Mouse (Mus musculus) liver, postnatal 0 days (tissue): ENCODE measurements around the gene Madd.

Experiments
- CTCF ChIP-seq: sonication (generic); IDR thresholded peaks from 2 replicates; pipeline ENCODE4 v1.5.1; 2016; ENCODE audit warnings: antibody characterized with exemption, low read depth
- EP300 ChIP-seq: IDR thresholded peaks from 2 replicates; pipeline ENCODE4 v1.6.1; 2016; ENCODE audit warnings: antibody characterized with exemption, low read depth, mild to moderate bottlenecking

DNA sequence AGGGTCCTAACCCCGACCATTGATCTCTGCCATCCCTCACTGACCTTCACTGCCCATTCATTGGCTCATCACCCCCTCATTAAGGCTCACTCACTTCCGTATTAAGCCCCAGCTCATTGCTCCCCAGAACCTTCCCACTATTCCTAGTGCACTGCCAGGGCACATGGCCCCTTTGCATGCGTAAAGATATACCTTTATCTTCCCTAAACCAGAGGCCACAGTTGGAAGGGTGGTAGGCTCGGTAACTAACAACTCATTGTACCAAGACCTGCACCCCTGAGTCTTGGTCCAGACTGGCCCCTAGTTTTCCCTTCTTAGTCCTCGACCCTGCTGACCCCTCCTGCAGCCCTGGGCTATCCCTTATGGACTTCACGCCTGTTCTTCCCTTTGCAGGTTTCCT, 69.8 kb downstream of the Madd start:
- TF ChIP-seq CTCF (no peak), EP300 (no peak)
